Mouse (Mus musculus) mouse embryonic stem cell (cell line): ENCODE measurements at regions not wholly inside any gene's neighbourhood (a gene's known extent, or its start where the extent isn't known, plus 50 kb on each side); places are given as distances from the start of the nearest gene placed in this dataset.

ENCODE experiments used
- in situ Hi-C, 2 experiments: fragments of 300-500 bp; cut with MboI; formaldehyde crosslinking; loops; 1 replicate in 1 of 2; 3 replicates in 1 of 2; pipeline ENCODE4 v1.14.3; 2019 to 2020; ENCODE audit warnings: low sequenced_read_pairs in 2 of 2, low pct_unique_long_range_greater_than_20kb in 1 of 2, mixed read lengths in 1 of 2; ENCODE audit not compliant: unreplicated experiment in 1 of 2

DNA sequence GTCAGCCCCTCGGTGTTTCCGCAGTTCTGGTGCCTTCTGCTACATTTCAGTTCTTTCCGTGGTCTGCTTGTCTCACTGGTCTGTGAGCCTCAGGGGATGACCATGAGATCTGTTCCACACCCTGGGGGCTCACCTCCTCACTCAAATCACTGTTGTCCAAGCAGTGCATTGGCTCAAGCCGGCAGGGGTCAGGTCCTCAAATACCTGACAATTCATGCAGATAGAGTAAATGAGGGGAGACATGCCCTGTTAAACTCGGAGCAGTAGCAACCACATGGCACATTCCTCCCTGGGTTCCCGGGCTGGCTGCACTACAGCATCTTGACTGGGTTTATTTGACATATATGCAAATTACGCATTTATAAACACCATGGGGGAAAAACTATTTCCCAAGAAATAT, 84.0 kb upstream of the Zmiz1 start:
- in situ Hi-C loops: no loop called here

DNA sequence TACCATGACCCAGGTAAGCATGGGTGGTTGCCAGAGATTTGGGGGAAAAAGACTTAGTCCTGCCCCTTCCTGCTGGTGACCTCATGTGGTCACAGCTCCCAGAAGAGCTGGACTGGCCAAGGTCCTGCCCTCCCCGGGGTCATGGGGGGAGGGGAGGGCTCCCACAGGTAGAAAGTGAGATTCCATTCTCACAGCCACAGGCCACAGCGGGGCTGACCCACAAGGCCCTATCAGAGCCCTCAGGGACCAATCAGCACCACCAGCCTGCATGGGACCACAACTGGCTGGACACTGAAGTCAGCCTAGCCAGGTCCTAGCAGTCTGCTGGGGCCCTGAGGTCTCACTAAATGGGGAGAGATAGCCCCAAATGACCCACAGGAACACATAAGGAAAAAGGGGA, 81.9 kb upstream of the Zmiz1 start:
- in situ Hi-C loops: no loop called here

DNA sequence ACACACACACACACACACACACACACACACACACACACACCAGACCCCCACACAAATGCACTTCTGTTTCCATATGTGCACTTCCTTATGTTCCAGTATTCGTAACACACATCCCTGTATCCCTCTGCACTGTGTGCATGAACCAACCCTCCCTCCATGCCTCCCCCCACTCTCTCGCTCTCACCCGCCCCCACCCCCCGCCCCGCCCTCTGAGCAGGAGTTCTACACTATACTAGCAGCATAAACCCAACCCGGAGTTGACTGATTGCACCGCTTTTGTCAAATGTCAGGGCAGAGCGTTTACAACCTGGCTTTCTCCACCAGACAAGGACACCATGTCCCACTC, 81.5 kb upstream of the Zmiz1 start:
- in situ Hi-C loops: no loop called here

DNA sequence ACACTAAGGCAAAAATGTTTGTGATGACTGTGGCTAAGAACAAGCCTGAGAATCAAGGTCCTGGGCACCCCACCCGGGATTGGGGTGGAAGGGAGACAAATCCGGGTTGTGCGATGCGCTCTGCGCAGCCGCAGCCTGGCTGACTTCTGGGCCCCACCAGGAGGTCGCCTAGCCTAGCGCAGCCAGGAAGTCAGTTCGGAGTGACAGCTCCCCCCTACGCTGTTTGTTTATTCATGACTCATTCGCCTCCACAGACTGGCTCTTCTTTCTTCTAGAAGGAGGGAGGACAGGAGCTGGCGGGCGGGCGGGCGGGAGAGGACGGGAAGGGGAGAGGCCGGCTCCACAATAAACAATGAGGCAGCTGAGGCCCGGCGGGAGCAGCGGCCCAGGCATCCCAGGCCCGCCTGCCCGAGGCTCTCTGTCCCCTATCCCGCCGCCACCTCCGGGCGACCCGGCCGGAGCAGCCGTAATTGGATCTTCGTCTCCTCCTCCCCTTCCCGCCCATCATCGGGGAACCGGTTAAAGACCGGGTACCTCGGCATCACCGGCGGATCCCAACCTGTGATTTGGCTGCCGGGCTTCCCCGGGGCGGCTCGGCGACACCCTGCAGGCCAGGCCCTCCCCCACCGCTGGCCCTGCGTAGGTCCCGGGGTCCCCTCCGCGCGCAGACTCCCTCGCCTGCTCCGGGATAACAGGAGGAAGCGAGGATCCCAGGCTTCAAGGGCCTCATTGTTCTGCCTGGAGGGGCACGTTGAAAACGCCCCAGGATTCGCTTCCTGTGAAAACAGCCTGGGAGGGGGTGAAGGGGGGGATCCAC, 80.9 kb upstream of the Zmiz1 start:
- in situ Hi-C loops: no loop called here

DNA sequence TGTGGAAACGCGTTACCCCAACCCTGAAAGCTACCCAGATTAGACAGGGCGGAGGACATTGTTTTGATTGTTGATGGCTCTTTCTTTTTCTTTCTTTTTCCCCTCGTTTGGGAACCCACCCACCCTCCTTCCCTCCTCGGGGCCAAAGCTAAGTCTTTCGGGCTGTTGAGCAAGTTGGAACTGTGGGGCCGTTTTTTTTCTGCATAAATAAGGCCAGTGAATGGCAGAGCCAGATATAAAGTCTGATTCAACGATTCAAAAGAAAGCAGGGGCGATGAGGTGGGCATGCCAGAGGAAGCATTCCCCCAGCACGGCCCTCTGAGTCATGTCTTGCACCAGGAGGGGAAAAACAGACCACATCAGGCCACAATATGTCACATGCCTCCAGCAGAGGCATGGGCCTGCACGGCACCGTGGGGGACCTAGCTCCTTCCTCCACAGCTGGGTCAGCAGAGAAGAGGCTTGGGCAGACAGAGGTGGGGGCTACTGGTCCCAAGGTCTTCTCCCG, 80.2 kb upstream of the Zmiz1 start:
- in situ Hi-C loops: no loop called here

DNA sequence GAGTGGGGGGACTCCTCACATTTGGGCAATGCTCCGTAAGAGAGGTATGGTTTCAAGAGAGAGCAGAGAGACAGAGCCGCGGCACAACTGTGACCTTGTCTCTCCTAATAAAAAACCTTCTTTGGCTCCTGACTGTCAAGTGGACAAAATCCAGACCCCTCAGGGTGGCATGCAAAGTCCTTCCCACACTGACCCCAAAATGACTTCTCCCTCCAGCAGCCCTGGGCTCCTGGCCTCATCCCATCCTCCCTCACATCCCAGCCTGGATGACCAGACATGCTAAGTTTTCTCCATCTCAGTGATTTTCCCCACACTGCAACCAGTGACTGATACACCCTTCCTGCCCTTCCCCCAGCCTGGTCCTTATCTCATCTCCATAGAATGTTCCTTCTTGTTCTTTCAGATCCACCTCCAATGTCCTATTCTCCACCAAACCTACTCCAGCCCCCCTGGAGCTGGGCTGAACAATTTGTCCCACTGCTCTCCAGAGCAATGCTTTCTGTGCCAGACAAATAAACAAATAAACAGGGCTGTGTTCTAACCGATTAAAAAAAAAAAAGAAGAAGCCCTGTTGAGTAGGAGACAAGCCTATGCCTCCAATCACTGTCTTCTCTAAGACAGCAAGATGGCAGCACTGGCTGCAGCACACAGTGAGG, 75.7 kb upstream of the Zmiz1 start:
- in situ Hi-C loops: no loop called here

DNA sequence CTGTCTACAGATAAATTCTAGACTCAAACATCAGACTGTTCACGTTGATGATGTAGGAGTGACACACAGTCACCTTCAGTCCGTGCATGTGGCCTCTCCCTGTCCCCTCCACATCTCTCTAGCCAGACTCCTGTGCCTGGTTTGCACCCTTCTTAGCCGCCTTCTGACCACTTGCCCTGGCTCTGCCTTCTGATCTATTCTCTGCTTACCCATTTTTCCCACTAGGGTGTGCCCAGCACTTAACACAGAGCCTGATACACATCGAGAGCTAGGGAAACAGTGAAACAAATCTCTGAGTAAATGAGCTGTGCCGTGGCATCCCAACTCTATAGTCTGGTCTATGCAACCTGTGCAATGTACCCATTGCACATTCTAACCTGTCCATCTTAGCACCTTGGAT, 73.3 kb upstream of the Zmiz1 start:
- in situ Hi-C loops: no loop called here

DNA sequence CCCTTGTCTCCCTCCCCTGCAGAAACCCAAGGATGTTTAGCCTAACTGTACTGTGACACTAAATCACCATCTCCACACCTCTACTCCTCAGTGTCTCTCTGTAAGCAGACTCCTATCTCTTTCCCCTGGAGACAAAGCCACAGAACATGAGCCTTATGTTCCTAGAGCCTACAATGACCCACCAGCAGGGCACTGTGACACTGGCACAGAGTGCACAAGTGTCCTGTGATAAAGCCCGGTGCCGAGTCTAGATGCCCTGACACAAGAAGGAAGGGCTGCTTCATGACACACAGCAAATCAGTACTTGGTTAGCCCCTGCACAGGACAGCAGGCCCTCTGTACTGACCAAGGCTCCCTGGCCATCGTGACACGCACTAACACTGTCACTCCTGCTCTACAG, 71.2 kb upstream of the Zmiz1 start:
- in situ Hi-C loops: no loop called here

DNA sequence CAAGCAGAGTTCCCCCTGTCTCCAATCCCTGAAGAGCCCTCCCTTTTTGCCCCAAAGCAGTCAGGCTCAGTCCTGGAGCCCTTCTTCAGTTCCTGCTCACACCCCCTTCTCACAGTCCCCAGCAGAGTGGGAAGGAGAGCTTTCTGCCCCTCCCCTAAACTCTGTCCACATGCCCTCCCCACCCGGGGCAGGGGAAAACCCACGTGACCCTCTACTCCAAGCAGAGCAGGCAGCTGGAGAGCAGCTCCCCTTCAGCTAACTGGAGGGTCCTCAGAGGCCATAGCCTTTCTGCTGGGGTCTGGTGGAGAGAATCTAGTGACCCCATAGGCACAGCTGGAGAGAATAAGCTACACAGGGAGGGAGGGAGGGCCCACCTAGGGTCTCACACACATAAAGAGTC, 69.7 kb upstream of the Zmiz1 start:
- in situ Hi-C loops: no loop called here

DNA sequence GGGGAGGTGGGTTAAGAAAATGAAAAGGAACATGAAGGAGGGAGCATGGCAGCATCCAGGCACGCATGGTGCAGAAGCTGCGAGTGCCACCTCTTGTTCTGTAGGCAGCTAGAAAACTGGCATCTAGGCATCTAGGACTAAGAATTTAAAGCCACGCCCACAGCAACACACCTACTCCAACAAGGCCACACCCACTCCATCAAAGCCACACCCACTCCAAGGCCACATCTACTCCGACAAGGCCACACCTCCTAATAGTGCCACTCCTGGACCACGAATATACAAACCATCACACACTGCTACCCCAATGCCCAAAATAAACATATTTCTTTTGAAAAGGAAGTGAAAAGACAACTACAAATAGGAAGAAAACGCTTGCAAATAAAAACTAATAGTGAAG, 66.6 kb upstream of the Zmiz1 start:
- in situ Hi-C loops: no loop called here

DNA sequence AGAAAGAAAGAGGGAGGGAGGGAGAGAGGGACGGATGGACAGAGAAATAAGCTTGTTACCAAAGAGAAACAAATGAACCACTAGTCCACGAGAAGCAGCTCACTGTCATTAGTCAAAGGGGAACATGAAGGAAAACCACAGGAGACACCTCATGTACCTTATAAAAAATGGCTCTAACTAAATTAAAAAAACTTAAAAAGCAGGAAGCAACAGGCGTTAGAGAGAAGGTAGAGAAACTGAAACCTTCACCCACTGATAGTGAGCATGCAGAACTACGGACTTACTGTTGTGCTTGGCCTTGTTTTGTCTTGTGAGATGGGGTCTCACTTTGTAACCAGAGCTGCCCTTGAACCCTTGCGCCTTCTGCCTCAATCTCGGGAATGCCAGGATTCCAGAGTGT, 66.0 kb upstream of the Zmiz1 start:
- in situ Hi-C loops: no loop called here

DNA sequence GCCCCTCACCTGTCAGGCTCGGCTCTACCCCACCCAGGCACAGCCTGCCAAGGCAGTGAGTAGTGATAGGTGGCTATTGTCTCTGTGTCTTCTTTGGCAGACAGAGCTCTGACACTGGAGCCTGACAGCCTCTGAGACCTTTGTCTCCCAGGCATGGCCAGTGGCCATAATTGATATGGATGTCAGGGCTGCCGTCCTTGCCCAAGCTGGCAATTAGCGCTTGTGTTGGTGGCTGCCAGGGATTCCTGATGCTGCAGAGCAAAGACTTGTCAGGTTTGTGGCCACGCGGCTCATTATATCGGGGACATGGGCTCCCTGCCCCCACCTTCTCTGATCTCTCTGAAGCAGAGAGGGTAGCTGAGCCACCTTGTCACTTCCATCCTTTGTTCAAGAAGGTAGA, 64.1 kb upstream of the Zmiz1 start:
- in situ Hi-C loops: no loop called here

DNA sequence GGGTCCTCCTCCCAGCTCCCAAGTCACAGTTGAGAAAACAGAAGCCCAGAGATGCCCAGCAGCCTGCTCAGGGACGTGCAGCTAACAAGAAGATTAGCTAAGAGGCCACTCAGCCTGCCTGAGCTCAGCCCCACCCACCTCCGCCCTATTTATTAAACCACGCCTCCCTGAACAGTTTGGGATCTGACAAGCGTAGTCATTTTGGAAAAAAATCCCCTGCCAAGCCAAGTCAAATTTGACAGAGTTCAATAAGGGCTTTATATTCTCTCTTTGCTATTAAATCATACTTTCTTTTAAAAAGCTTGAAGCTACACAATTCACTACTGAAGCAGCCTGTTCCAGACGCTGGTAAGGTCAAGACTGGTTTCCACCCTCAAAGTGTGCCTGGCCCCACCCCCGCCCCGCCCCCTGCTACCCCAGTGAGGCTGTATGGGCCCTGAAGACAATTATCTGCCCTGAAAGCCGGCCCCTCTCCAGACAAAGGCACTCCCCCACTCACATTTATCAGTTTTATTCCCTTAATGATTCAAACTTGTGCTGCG, 61.9 kb upstream of the Zmiz1 start:
- in situ Hi-C loops: no loop called here

DNA sequence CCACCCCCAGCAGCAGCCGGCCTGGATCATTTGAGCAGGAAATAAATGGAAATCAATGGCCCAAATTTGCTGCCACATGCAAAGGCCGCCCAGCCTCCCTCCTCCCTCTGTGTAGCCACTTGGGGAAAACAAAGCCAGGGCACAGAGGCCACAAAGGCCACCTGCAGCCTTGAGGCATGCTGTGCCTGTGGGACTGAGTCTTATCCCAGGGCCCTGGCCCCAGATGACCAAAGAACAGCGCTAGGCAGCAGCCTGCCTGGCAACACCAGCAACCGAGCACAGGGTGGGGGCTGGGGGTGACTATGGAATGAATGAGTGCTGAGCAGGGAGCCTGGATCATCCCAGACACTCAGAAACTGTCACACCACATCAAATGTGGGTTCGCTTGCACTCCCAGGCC, 61.2 kb upstream of the Zmiz1 start:
- in situ Hi-C loops: no loop called here

DNA sequence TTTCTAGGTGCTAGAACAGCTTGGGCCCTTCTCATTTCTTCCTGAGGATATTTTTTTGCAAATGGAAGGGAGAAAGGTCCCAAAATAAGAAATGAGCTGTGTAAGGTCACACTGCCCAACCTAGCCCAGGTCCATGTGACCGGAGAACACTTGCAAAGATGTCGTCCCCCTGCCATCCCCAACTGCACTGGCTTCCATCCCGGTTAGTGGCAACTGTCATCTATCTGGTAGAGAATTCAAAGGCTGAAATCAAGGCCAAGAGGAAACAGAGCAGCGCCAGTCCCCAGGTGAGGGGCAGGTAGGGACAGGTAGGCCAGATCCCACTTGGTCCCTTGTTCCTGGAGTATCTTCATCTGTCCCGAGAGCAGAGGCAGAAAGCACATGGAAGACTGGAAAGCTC, 60.2 kb upstream of the Zmiz1 start:
- in situ Hi-C loops: no loop called here

DNA sequence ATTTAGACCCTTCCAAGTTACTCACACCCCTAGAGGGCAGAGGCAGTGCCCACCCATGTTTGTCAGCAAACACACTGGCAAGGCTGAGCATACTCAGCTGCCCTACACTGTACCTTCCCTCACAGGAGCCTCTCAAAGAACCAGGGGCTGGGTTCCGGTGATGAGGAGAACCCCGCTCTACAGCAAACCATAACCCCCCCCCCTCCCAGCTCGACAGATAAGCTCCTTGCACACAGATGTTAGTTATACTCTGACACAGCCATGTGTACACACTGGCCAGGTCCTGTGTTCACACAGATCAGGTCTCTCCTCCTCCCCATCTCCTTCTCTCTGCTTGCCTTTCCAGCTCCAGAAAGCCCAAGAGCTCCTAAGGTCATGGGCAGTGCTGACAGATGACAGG, 59.7 kb upstream of the Zmiz1 start:
- in situ Hi-C loops: no loop called here

DNA sequence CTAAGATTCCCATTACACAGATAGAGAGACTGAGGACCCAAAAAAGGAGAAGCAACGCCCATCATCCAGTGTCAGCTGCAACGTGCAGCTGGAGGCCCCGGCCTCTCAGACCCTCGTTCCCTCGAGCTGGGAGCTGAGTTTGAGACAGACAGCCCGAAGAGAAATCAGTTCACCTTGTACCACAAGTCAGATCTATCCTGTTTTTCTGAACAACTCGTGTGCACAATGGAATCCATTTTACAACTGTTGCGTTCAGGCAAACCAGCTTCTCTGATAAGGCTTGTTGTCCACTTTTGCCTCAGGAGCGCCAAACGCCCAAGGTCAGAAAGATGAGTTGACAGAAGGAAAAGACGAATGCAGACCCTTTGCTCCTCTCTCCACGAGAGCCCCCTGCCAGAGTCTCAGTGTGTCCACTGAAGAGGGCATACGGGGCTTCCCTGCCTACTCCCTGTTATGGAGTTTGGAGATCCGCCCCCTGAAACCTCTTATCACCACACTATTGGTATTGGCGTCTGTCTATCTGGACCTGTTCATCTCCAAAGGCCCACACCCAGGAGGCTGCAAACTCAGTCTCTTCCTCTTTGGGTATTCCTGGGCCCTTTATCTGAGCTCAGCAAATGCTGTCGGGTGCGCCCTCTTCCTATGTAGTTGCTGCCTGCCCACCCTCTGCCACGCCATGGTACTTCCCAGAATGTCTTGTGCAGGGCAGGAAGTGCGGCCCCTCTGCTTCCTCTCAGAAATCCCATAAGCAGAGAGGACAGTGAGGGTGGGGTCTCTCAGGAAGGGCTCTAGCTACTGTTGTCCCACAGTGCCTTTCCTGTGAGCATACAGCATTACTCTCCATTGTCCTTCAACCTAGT, 57.7 kb upstream of the Zmiz1 start:
- in situ Hi-C loops: no loop called here

DNA sequence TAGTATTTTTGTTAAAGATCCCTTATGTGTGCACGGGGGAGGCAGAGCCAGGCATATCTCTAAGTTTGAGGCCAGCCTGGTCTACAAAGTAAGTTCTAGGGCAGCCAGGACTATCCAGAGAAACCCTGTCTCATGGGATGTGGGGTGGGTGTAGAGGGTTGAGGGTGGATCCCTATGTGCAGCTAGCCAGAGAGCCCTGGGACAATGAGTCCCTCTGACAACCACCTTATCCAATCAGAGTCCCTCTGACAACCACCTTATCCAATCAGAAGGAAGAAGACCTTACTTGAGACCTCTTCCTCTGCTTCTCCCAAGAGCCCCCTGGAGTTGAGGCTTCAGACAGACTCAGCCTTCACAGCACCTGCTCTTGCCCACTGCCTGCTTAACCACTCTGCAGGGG, 56.6 kb upstream of the Zmiz1 start:
- in situ Hi-C loops: no loop called here

DNA sequence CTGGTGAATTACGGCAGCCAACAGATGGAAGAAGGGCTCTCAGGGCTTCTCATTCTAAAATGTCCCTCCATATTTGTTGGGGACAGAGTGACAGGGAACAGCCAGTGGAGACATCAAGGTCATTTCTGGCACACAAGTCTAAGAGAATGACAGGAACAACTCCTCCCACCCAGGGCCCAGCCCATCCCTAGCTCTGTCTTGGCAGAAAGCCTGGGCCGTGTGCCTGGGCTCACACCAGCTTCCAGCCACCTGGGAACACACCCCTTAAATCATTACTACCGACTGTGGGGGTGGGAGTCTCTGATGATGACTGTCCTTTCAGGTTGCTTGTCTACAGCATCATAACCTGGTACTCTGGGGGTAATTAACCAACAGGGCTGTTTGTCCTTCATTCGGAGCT, 53.8 kb upstream of the Zmiz1 start:
- in situ Hi-C loops: no loop called here
